Mouse (Mus musculus) lung, embryonic 15.5 days (tissue): ENCODE results near the gene Olfr1364. TPM values are rescaled to one million over a fixed set of nuclear protein-coding genes. Genes with fewer than 3 reads are reported as not detected.

Source experiments
- ATAC-seq: fragments of 200-750 bp; cut with Nextera tagmentation; 2 replicates; pipeline ENCODE4 v1.8.0; 2017; ENCODE audit warnings: moderate number of reproducible peaks, borderline replicate concordance; ENCODE audit not compliant: low FRiP score, low TSS enrichment; ENCODE audit errors: extremely low read depth
- H3K27ac ChIP-seq: fragments of 300-500 bp; sonication (generic); 2 replicates; pipeline ENCODE4 v1.5.1; 2015; ENCODE audit warnings: moderate library complexity, mild to moderate bottlenecking, inconsistent platforms
- H3K27me3 ChIP-seq: fragments of 300-500 bp; sonication (generic); 2 replicates; pipeline ENCODE4 v1.6.1; 2015; ENCODE audit warnings: inconsistent platforms
- H3K36me3 ChIP-seq: fragments of 300-500 bp; sonication (generic); 2 replicates; pipeline ENCODE4 v1.6.1; 2015; ENCODE audit warnings: inconsistent platforms
- H3K4me1 ChIP-seq: fragments of 300-500 bp; sonication (generic); 2 replicates; pipeline ENCODE4 v1.6.1; 2015; ENCODE audit warnings: inconsistent platforms
- H3K4me2 ChIP-seq: fragments of 300-500 bp; sonication (generic); 2 replicates; pipeline ENCODE4 v1.6.1; 2015; ENCODE audit warnings: inconsistent platforms, mild to moderate bottlenecking, moderate library complexity
- H3K4me3 ChIP-seq: fragments of 300-500 bp; sonication (generic); 2 replicates; pipeline ENCODE4 v1.5.1; 2015; ENCODE audit warnings: mild to moderate bottlenecking, inconsistent platforms
- H3K9ac ChIP-seq: fragments of 300-500 bp; sonication (generic); 2 replicates; pipeline ENCODE4 v1.6.1; 2015; ENCODE audit warnings: inconsistent platforms
- H3K9me3 ChIP-seq: fragments of 300-500 bp; sonication (generic); 2 replicates; pipeline ENCODE4 v1.6.1; 2016; ENCODE audit warnings: inconsistent platforms
- WGBS: fragments of 180-500 bp; shearing (Covaris S2); methylation state at CpG from one replicate; pipeline ENCODE4 v1.1.7; 2015; 5-methylcytosine and 5-hydroxymethylcytosine counted together
- polyA plus RNA-seq: library from polyadenylated mRNA; unstranded; fragments of >200 nt; fragmentation: Nextera tagmentation; extraction: Ambion mirVana; gene quantifications from 2 replicates; pipeline ENCODE4 v1.2.1, GENCODE M21; 2015

Gene Olfr1364
- not detected in 2 replicates for polyA plus RNA-seq

GRCm38 (mm10) chr13:21581659-21582058 is at the start of gene Olfr1364:
Gene Olfr1364 (minus strand): TSS chr13:21581759.
- Histone ChIP-seq H3K36me3 (no peaks in the 10 kb centered on the region), H3K27me3 (no peaks in the 10 kb centered on the region), H3K9me3 (no peaks in the 10 kb centered on the region), H3K9ac (no peak within 1 kb of the TSS), H3K27ac (no peak within 1 kb of the TSS), H3K4me1 (no peaks in the 10 kb centered on the region), H3K4me3 (no peak within 1 kb of the TSS), H3K4me2 (no peak within 1 kb of the TSS)
- ATAC-seq = no peak
- WGBS = 77% methylated on average over 2 of the region's 2 CpGs

GRCm38 (mm10) chr13:21613922-21614321 is 32.4 kb upstream of the Olfr1364 start, which contains the start of gene Olfr1362:
Gene Olfr1362 (minus strand): TSS chr13:21614022.
- Histone ChIP-seq H3K4me2 (no peak within 1 kb of the TSS), H3K36me3 (no peaks in the 10 kb centered on the region), H3K4me1 (no peaks in the 10 kb centered on the region), H3K9me3 (no peaks in the 10 kb centered on the region), H3K4me3 (no peak within 1 kb of the TSS), H3K27ac (no peak within 1 kb of the TSS), H3K27me3 (no peaks in the 10 kb centered on the region), H3K9ac (no peak within 1 kb of the TSS)
- ATAC-seq = no peak

GRCm38 (mm10) chr13:21591618-21592017 is 10.1 kb upstream of the Olfr1364 start:
- Histone ChIP-seq H3K27ac (no peak overlapping the region), H3K4me3 (no peak overlapping the region), H3K9ac (no peak overlapping the region), H3K27me3 (no peaks in the 10 kb centered on the region), H3K4me2 (no peak overlapping the region), H3K4me1 (no peaks in the 10 kb centered on the region), H3K9me3 (no peaks in the 10 kb centered on the region), H3K36me3 (no peaks in the 10 kb centered on the region)
- WGBS = 45% methylated on average over 2 of the region's 2 CpGs
- ATAC-seq = peak; percentile 46

GRCm38 (mm10) chr13:21559793-21560192 is 21.8 kb downstream of the Olfr1364 start, which contains the start of gene Olfr1535:
Gene Olfr1535 (minus strand): TSS chr13:21559893.
- H3K9ac ChIP-seq = no peak within 1 kb of the TSS
- no peak within 1 kb of the TSS for H3K4me3 ChIP-seq
- H3K4me2 ChIP-seq = no peak within 1 kb of the TSS
- no peaks in the 10 kb centered on the region for H3K9me3 ChIP-seq
- H3K36me3 ChIP-seq = no peaks in the 10 kb centered on the region
- H3K27ac ChIP-seq = no peak within 1 kb of the TSS
- H3K27me3 ChIP-seq = no peaks in the 10 kb centered on the region
- 33% methylated on average over 1 of the region's 1 CpGs for WGBS
- no peak for ATAC-seq
- no peaks in the 10 kb centered on the region for H3K4me1 ChIP-seq

GRCm38 (mm10) chr13:21550416-21551110 is 31.0 kb downstream of the Olfr1364 start:
- Histone ChIP-seq H3K27ac (no peak overlapping the region), H3K4me1 (no peaks in the 10 kb centered on the region), H3K36me3 (no peaks in the 10 kb centered on the region), H3K4me2 (no peak overlapping the region), H3K9ac (no peak overlapping the region), H3K27me3 (no peaks in the 10 kb centered on the region), H3K9me3 (no peaks in the 10 kb centered on the region), H3K4me3 (no peak overlapping the region)
- 32% methylated on average over 3 of the region's 3 CpGs for WGBS
- no peak for ATAC-seq

- Histone ChIP-seq H3K9ac (no peak overlapping the region), H3K4me3 (no peak overlapping the region), H3K27me3 (no peaks in the 10 kb centered on the region), H3K4me2 (no peak overlapping the region), H3K27ac (no peak overlapping the region), H3K36me3 (no peaks in the 10 kb centered on the region), H3K9me3 (no peaks in the 10 kb centered on the region), H3K4me1 (no peaks in the 10 kb centered on the region)
- no peak for ATAC-seq
- WGBS = 88% methylated on average over 3 of the region's 3 CpGs
These were observed 32.1 kb downstream of the Olfr1364 start for GRCm38 (mm10) chr13:21549487-21549886.

- no peaks in the 10 kb centered on the region for H3K4me1 ChIP-seq
- no peak within 1 kb of the TSS for H3K9ac ChIP-seq
- no peaks in the 10 kb centered on the region for H3K27me3 ChIP-seq
- H3K4me3 ChIP-seq = no peak within 1 kb of the TSS
- no peak within 1 kb of the TSS for H3K27ac ChIP-seq
- no peak for ATAC-seq
- H3K36me3 ChIP-seq = no peaks in the 10 kb centered on the region
- no peak within 1 kb of the TSS for H3K4me2 ChIP-seq
- WGBS = 68% methylated on average over 1 of the region's 1 CpGs
- no peaks in the 10 kb centered on the region for H3K9me3 ChIP-seq
These were observed 38.9 kb downstream of the Olfr1364 start, which contains the start of gene Olfr1366 for GRCm38 (mm10) chr13:21542708-21543107. Gene Olfr1366 (minus strand): TSS chr13:21542808.

- ATAC-seq = peak; percentile 96
- Histone ChIP-seq H3K27ac (peak within 1 kb of the TSS; percentile 93), H3K36me3 (peaks cover 5% of the 10 kb centered on the region), H3K9me3 (no peaks in the 10 kb centered on the region), H3K9ac (peak within 1 kb of the TSS; percentile 99), H3K4me2 (peak within 1 kb of the TSS; percentile 74), H3K4me1 (peaks cover 3% of the 10 kb centered on the region; the same call in 1 of the 2 replicates), H3K27me3 (no peaks in the 10 kb centered on the region), H3K4me3 (peak within 1 kb of the TSS; percentile 85)
- WGBS = under 1% methylated on average over 27 of the region's 39 CpGs
These were observed 50.8 kb downstream of the Olfr1364 start, which contains the start of gene Zkscan8 for GRCm38 (mm10) chr13:21530781-21531201. Gene Zkscan8 (minus strand): TSS chr13:21531120.

GRCm38 (mm10) chr13:21530136-21530535 is 51.4 kb downstream of the Olfr1364 start:
- Histone ChIP-seq H3K27me3 (no peaks in the 10 kb centered on the region), H3K9me3 (no peaks in the 10 kb centered on the region), H3K4me1 (peaks cover 3% of the 10 kb centered on the region; the same call in 1 of the 2 replicates), H3K36me3 (peaks cover 10% of the 10 kb centered on the region), H3K9ac (no peak overlapping the region), H3K4me3 (peak overlapping the region; percentile 85), H3K27ac (no peak overlapping the region), H3K4me2 (peak overlapping the region; percentile 74)
- no peak for ATAC-seq
- WGBS = 32% methylated on average over 7 of the region's 7 CpGs

Other genes starting within 250 kb of the Olfr1364 start
- not detected in 2 replicates for gene Olfr1367, start 234.8 kb downstream of the Olfr1364 start, polyA plus RNA-seq
- gene Zscan12, start 218.9 kb downstream of the Olfr1364 start, polyA plus RNA-seq = 12.6 and 13.3 TPM in 2 replicates
- gene Zkscan3, start 179.0 kb downstream of the Olfr1364 start, polyA plus RNA-seq = 83.4 and 90.4 TPM in 2 replicates
- gene Pgbd1, start 140.7 kb downstream of the Olfr1364 start, polyA plus RNA-seq = 2.8 and 3.0 TPM in 2 replicates
- 31.3 and 33.8 TPM in 2 replicates for gene Zscan26, start 128.0 kb downstream of the Olfr1364 start, polyA plus RNA-seq
- gene Nkapl, start 113.2 kb downstream of the Olfr1364 start, polyA plus RNA-seq = 3.1 and 3.8 TPM in 2 replicates
- gene Zkscan4, start 102.9 kb downstream of the Olfr1364 start, polyA plus RNA-seq = 3.4 TPM in 2 replicates
- gene Gm10065, start 102.3 kb downstream of the Olfr1364 start, polyA plus RNA-seq = not detected in 2 replicates
- gene AK157302, start 86.5 kb downstream of the Olfr1364 start, polyA plus RNA-seq = 0.29 and 0.31 TPM in 2 replicates
- gene Gm11273, start 80.3 kb downstream of the Olfr1364 start, polyA plus RNA-seq = 4.9 and 6.1 TPM in 2 replicates
- 5.5 and 6.8 TPM in 2 replicates for gene Zkscan8, start 50.6 kb downstream of the Olfr1364 start, polyA plus RNA-seq
- 0.10 and 0.26 TPM in 2 replicates for gene Olfr1366, start 39.0 kb downstream of the Olfr1364 start, polyA plus RNA-seq
- gene Olfr1535, start 21.9 kb downstream of the Olfr1364 start, polyA plus RNA-seq = 0.04 TPM in 1 of 2 replicates, not detected in the other
- gene Olfr1362, start 32.3 kb upstream of the Olfr1364 start, polyA plus RNA-seq = not detected in 2 replicates
- not detected in 2 replicates for gene Olfr11, start 60.8 kb upstream of the Olfr1364 start, polyA plus RNA-seq
- gene Olfr1361, start 81.6 kb upstream of the Olfr1364 start, polyA plus RNA-seq = not detected in 2 replicates
- gene Olfr1360, start 95.6 kb upstream of the Olfr1364 start, polyA plus RNA-seq = not detected in 2 replicates
- gene Olfr1359, start 116.4 kb upstream of the Olfr1364 start, polyA plus RNA-seq = not detected in 2 replicates
- gene Hist1h2bl, start 134.4 kb upstream of the Olfr1364 start, polyA plus RNA-seq = 2.0 and 3.0 TPM in 2 replicates
- 25.5 and 29.4 TPM in 2 replicates for gene Hist1h2ai, start 134.7 kb upstream of the Olfr1364 start, polyA plus RNA-seq
- gene Hist1h3h, start 135.9 kb upstream of the Olfr1364 start, polyA plus RNA-seq = 11.8 and 14.4 TPM in 2 replicates
- 4.5 and 5.5 TPM in 2 replicates for gene Hist1h2bm, start 140.3 kb upstream of the Olfr1364 start, polyA plus RNA-seq
- 1.8 and 3.1 TPM in 2 replicates for gene Hist1h4j, start 153.3 kb upstream of the Olfr1364 start, polyA plus RNA-seq
- gene Hist1h4k, start 168.7 kb upstream of the Olfr1364 start, polyA plus RNA-seq = 3.1 and 6.3 TPM in 2 replicates
- gene Hist1h2ak, start 172.1 kb upstream of the Olfr1364 start, polyA plus RNA-seq = 43.1 and 47.1 TPM in 2 replicates
- 5.5 and 6.1 TPM in 2 replicates for gene Hist1h2bn, start 172.4 kb upstream of the Olfr1364 start, polyA plus RNA-seq
- gene Hist1h1b, start 198.9 kb upstream of the Olfr1364 start, polyA plus RNA-seq = 41.4 and 42.0 TPM in 2 replicates
- 137 and 172 TPM in 2 replicates for gene Hist1h3i, start 201.6 kb upstream of the Olfr1364 start, polyA plus RNA-seq
- gene Hist1h2an, start 205.5 kb upstream of the Olfr1364 start, polyA plus RNA-seq = 10.7 and 22.4 TPM in 2 replicates
- 2.1 and 3.1 TPM in 2 replicates for gene Hist1h2bp, start 205.7 kb upstream of the Olfr1364 start, polyA plus RNA-seq
- gene Hist1h2bq, start 228.4 kb upstream of the Olfr1364 start, polyA plus RNA-seq = 23.1 and 31.1 TPM in 2 replicates
- 1.7 TPM in 1 of 2 replicates, not detected in the other for gene Hist1h2ao, start 228.7 kb upstream of the Olfr1364 start, polyA plus RNA-seq
- not detected in 2 replicates for gene Hist1h4m, start 230.0 kb upstream of the Olfr1364 start, polyA plus RNA-seq